Mouse (Mus musculus): ENCODE results near the gene Olfr384.
"Not testable (repeated sequence)": the region's sequence is repeated elsewhere in the genome, so short reads cannot be mapped to it uniquely, and the experiment has no call there.

Gene Olfr384

DNA sequence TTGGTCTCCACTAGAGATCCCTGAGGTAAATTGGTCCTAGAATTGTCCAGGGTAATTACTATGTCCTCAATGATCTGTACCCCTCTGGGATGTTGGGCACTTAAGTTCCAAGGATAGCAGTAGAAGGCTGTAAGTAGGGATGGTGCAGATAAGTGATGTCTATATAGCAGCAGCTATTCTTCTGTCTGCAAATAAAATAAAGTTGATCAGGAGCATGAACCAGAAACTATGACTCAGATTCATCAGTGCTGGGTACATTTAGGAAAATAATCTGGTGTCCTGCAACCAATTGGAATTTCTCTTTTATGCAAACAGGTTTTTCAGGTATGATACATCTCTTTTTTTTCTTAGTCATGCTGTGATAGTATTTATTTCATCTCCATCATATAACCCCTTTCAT, at the start of gene Olfr384:
Gene Olfr384 (plus strand): TSS at position 301 of the 400 bp plus-strand sequence.
- DNase-seq (ENCODE audit: low read depth, low spot score), result no peak

DNA sequence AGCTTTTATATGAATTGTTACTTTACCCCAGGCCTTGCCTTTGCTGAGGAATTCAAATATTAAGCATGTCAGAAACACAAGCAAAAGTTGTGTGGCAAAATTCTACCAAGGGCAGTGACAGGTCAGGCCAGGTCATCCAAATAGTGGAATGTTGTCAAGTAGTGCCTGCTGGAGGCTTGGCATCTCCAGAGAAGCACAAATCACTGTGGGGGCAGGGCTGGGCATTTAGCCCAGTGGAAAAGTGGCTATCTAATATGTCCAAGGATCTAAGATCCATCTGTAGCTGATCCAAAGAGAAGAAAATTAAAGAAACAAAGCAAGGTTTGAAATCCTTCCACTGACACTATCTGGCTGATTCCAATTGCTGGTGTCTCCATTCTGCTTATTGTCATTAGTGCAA, 18.5 kb upstream of the Olfr384 start:
- DNase-seq (ENCODE audit: low read depth, low spot score), result no peak

DNA sequence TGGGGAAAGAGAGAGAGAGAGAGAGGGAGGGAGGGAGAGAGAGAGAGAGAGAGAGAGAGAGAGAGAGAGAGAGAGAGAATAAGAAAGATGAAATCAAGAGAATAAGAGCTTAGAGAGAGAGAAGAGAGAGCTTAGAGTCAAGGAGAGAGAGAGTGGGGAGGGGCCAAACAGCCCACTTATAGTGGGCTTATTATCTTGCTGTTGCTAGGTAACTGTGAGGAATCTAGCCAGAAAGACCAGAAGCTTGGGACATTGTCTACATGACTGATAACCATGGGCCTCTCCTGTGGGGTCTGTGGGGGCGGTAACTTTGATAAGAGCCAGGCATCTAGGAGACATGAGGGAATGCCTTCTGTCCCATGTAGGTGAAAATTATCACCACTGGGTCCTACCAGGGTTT, 15.2 kb upstream of the Olfr384 start:
- DNase-seq (ENCODE audit: low read depth, low spot score), result not testable (repeated sequence)

DNA sequence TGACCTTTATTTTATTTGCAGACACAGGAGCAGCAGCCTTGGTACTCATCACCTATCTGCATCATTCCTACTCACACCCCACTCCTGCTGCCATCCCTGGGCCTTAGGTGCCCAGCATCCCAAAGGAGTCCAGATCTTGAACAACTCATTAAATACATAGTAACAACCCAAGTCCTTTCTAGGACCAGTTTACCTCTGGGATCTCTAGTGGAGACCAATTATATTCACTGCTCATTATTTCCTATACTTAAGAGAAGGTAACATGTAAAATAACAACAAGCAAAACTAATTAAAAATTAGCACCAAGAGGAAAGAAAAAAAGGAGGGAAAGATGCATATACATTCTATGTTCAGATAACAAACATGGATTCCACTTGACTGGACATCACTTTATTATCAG, 5.5 kb upstream of the Olfr384 start, which contains the start of gene Olfr385:
Gene Olfr385 (minus strand): TSS at position 101 of the 400 bp plus-strand sequence.
- DNase-seq (ENCODE audit: low read depth, low spot score), result no peak

All from WW6 (cell line).